Mouse (Mus musculus) CD4-positive, CD25-positive, alpha-beta regulatory T cell, adult 9 weeks (primary cell): ENCODE data around the gene Hist1h3c. TPM values are rescaled to one million over a fixed set of nuclear protein-coding genes. Genes with fewer than 3 reads are reported as not detected.

Source experiments
- polyA plus RNA-seq: library from polyadenylated mRNA; unstranded; fragments of 100-300 nt; shearing (Covaris generic); gene quantifications from one replicate; pipeline ENCODE4 v1.2.1, GENCODE M21; 2017

The Hist1h3c gene
- polyA plus RNA-seq, 1 experiment from 2014 or later = not detected

Other genes starting within 250 kb of the Hist1h3c start
- 5.4 TPM for gene Hist1h4h, start 214.6 kb downstream of the Hist1h3c start, polyA plus RNA-seq
- not detected for gene Hist1h2af, start 211.7 kb downstream of the Hist1h3c start, polyA plus RNA-seq
- gene Hist1h3g, start 210.2 kb downstream of the Hist1h3c start, polyA plus RNA-seq = not detected
- 0.53 TPM for gene Hist1h2bh, start 202.2 kb downstream of the Hist1h3c start, polyA plus RNA-seq
- 0.29 TPM for gene Hist1h3f, start 201.6 kb downstream of the Hist1h3c start, polyA plus RNA-seq
- 1.1 TPM for gene Hist1h4f, start 194.0 kb downstream of the Hist1h3c start, polyA plus RNA-seq
- 0.20 TPM for gene Hist1h1d, start 192.3 kb downstream of the Hist1h3c start, polyA plus RNA-seq
- 0.83 TPM for gene Hist1h3e, start 183.2 kb downstream of the Hist1h3c start, polyA plus RNA-seq
- 0.97 TPM for gene Hist1h2ae, start 174.4 kb downstream of the Hist1h3c start, polyA plus RNA-seq
- gene Hist1h2bg, start 174.2 kb downstream of the Hist1h3c start, polyA plus RNA-seq = 2.8 TPM
- gene Hist1h2bf, start 171.4 kb downstream of the Hist1h3c start, polyA plus RNA-seq = not detected
- gene Hist1h2ad, start 171.2 kb downstream of the Hist1h3c start, polyA plus RNA-seq = not detected
- not detected for gene Hist1h3d, start 169.8 kb downstream of the Hist1h3c start, polyA plus RNA-seq
- 36.0 TPM for gene Hist1h4d, start 164.0 kb downstream of the Hist1h3c start, polyA plus RNA-seq
- 2.7 TPM for gene Hist1h2be, start 124.5 kb downstream of the Hist1h3c start, polyA plus RNA-seq
- gene Hist1h1e, start 123.0 kb downstream of the Hist1h3c start, polyA plus RNA-seq = 6.7 TPM
- gene Hist1h2ac, start 61.7 kb downstream of the Hist1h3c start, polyA plus RNA-seq = 0.36 TPM
- 6.1 TPM for gene Hist1h2bc, start 61.4 kb downstream of the Hist1h3c start, polyA plus RNA-seq
- gene Hist1h1t, start 49.8 kb downstream of the Hist1h3c start, polyA plus RNA-seq = not detected
- gene Hist1h4c, start 47.1 kb downstream of the Hist1h3c start, polyA plus RNA-seq = 3.7 TPM
- 0.92 TPM for gene Hfe, start 34.7 kb downstream of the Hist1h3c start, polyA plus RNA-seq
- gene Hist1h1c, start 6.8 kb downstream of the Hist1h3c start, polyA plus RNA-seq = 11.3 TPM
- gene Hist1h2bb, start 1.1 kb upstream of the Hist1h3c start, polyA plus RNA-seq = 0.86 TPM
- not detected for gene Hist1h2ab, start 5.5 kb upstream of the Hist1h3c start, polyA plus RNA-seq
- 0.67 TPM for gene Hist1h3b, start 6.7 kb upstream of the Hist1h3c start, polyA plus RNA-seq
- gene Hist1h4b, start 11.4 kb upstream of the Hist1h3c start, polyA plus RNA-seq = 9.6 TPM
- gene Hist1h4a, start 15.6 kb upstream of the Hist1h3c start, polyA plus RNA-seq = not detected
- 1.6 TPM for gene Hist1h3a, start 16.8 kb upstream of the Hist1h3c start, polyA plus RNA-seq
- gene Hist1h1a, start 18.1 kb upstream of the Hist1h3c start, polyA plus RNA-seq = 1.3 TPM
- gene Trim38, start 24.3 kb upstream of the Hist1h3c start, polyA plus RNA-seq = not detected
- not detected for gene Slc17a2, start 61.4 kb upstream of the Hist1h3c start, polyA plus RNA-seq
- gene Slc17a3, start 93.8 kb upstream of the Hist1h3c start, polyA plus RNA-seq = not detected
- not detected for gene Slc17a1, start 122.1 kb upstream of the Hist1h3c start, polyA plus RNA-seq
- not detected for gene Slc17a4, start 169.4 kb upstream of the Hist1h3c start, polyA plus RNA-seq
- gene Hist1h2ba, start 188.6 kb upstream of the Hist1h3c start, polyA plus RNA-seq = not detected
- not detected for gene Hist1h2aa, start 188.9 kb upstream of the Hist1h3c start, polyA plus RNA-seq
- gene Scgn, start 245.6 kb upstream of the Hist1h3c start, polyA plus RNA-seq = not detected